Comparison of ENCODE assay signal across 7 mouse cellular contexts in the genomic region with DNA sequence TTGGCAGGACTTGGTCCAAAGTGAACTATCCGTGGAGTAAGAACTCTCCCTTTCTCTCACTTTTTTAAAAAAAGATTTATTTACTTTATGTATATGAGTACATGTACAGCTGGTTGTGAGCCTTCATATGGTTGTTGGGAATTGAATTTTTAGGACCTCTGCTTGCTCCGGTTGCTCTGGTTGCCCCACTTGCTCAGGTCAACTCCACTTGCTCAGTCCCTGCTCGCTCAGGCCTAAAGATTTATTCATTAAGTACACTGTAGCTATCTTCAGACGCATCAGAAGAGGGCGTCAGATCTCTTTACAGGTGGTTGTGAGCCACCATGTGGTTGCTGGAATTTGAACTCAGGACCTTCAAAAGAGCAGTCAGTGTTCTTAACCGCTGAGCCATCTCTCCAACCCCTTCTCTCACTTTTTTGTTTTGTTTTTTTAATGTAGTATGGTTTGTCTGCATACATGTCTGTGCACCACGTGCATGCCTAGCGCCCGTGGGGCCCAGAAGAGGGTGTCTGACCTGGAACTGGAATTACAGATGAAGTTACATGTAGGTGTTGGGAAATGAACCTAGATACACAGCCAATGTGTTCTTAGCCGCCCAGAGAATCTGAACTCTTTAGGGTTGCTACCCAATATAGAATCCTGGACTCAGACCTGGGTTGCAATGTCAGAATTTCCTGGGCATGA. TPM values are rescaled to one million over a fixed set of nuclear protein-coding genes. Genes with fewer than 3 reads are reported as not detected.
DNase-seq lines count a peak whose midpoint lies in the region; ATAC-seq lines count a peak whose summit lies in the region.
"Not testable (repeated sequence)": the region's sequence is repeated elsewhere in the genome, so short reads cannot be mapped to it uniquely, and the experiment has no call there.

No protein-coding gene starts in this region.

- not testable (repeated sequence) for H3K9me3 ChIP-seq in forebrain, embryonic 16.5 days (ENCODE audit: control insufficient read depth, low read length); hindbrain, embryonic 11.5 days (ENCODE audit: control insufficient read depth, low read length); kidney, embryonic 15.5 days (replicated peaks); liver, embryonic 12.5 days (replicated peaks); midbrain, embryonic 11.5 days (ENCODE audit: control insufficient read depth, low read length)

- peak overlapping the region; percentile 90; the same call in 1 of the 2 replicates for H3K4me3 ChIP-seq in forebrain, embryonic 16.5 days (replicated peaks; ENCODE audit: low read length)
- H3K4me3 ChIP-seq in hindbrain, embryonic 11.5 days (ENCODE audit: low read depth, low read length) = not testable (repeated sequence)
- peak overlapping the region; percentile 78 for H3K4me3 ChIP-seq in kidney, embryonic 15.5 days (replicated peaks)
- H3K4me3 ChIP-seq in liver, embryonic 12.5 days = peak overlapping the region; percentile 83
- peak overlapping the region; percentile 73; the same call in 1 of the 2 replicates for H3K4me3 ChIP-seq in midbrain, embryonic 11.5 days (ENCODE audit: low read depth, low read length)

- not testable (repeated sequence) for H3K9ac ChIP-seq in forebrain, embryonic 16.5 days (replicated peaks; ENCODE audit: low read depth, low read length); hindbrain, embryonic 11.5 days (ENCODE audit: low read depth, low read length); kidney, embryonic 15.5 days; midbrain, embryonic 11.5 days (ENCODE audit: low read length)
- peak overlapping the region; percentile 53 for H3K9ac ChIP-seq in liver, embryonic 12.5 days

- not testable (repeated sequence) for H3K27ac ChIP-seq in forebrain, embryonic 16.5 days (ENCODE audit: low read length); hindbrain, embryonic 11.5 days (ENCODE audit: low read depth, low read length); midbrain, embryonic 11.5 days (ENCODE audit: low read depth, low read length)
- H3K27ac ChIP-seq in kidney, embryonic 15.5 days = peak overlapping the region; percentile 98
- peak overlapping the region; percentile 79 for H3K27ac ChIP-seq in liver, embryonic 12.5 days

- H3K27me3 ChIP-seq in forebrain, embryonic 16.5 days (replicated peaks; ENCODE audit: control insufficient read depth, insufficient read depth, low read length); hindbrain, embryonic 11.5 days (ENCODE audit: control insufficient read depth, insufficient read depth, low read length); kidney, embryonic 15.5 days; liver, embryonic 12.5 days (replicated peaks); midbrain, embryonic 11.5 days (ENCODE audit: control insufficient read depth, insufficient read depth, low read length): not testable (repeated sequence)

- DNase-seq in cerebellum, adult 9-10 months = peak; percentile 62
- not testable (repeated sequence) for DNase-seq in hindbrain, embryonic 11.5 days (ENCODE audit: low spot score); midbrain, embryonic 11.5 days (ENCODE audit: low spot score, missing footprints)
- peak; percentile 23 to 43 for DNase-seq in right cerebral cortex, postnatal 10 days (ENCODE audit: low spot score in 2 of 2)

- peak overlapping the region; percentile 20 for H3K4me2 ChIP-seq in forebrain, embryonic 16.5 days (ENCODE audit: low read length)
- H3K4me2 ChIP-seq in hindbrain, embryonic 11.5 days (replicated peaks; ENCODE audit: low read depth, low read length) = not testable (repeated sequence)
- peak overlapping the region; percentile 69 for H3K4me2 ChIP-seq in kidney, embryonic 15.5 days
- peak overlapping the region; percentile 85 for H3K4me2 ChIP-seq in liver, embryonic 12.5 days
- 0 out of 2 replicates have a peak overlapping the region, but pooled peaks have one; percentile 20 for H3K4me2 ChIP-seq in midbrain, embryonic 11.5 days

- WGBS in forebrain, embryonic 16.5 days = 46% methylated on average over 10 of the region's 10 CpGs
- WGBS in hindbrain, embryonic 11.5 days = 52% methylated on average over 10 of the region's 10 CpGs
- 44% methylated on average over 10 of the region's 10 CpGs for WGBS in kidney, embryonic 15.5 days
- 43% methylated on average over 10 of the region's 10 CpGs for WGBS in liver, embryonic 12.5 days (ENCODE audit: insufficient replicate concordance)
- WGBS in midbrain, embryonic 11.5 days = 51% methylated on average over 10 of the region's 10 CpGs

- H3K36me3 ChIP-seq in forebrain, embryonic 16.5 days (ENCODE audit: control insufficient read depth, insufficient read depth); hindbrain, embryonic 11.5 days (ENCODE audit: control insufficient read depth, insufficient read depth, low read length); kidney, embryonic 15.5 days; midbrain, embryonic 11.5 days (ENCODE audit: control insufficient read depth, insufficient read depth, low read length): not testable (repeated sequence)
- H3K36me3 ChIP-seq in liver, embryonic 12.5 days = peaks cover 12% of the 10 kb centered on the region

- not testable (repeated sequence) for ATAC-seq in forebrain, embryonic 16.5 days; liver, embryonic 12.5 days; midbrain, embryonic 11.5 days (ENCODE audit: low FRiP score)
- ATAC-seq in hindbrain, embryonic 11.5 days (ENCODE audit: low FRiP score) = peak; percentile 9; the same call in 1 of the 2 replicates
- ATAC-seq in kidney, embryonic 15.5 days (replicated peaks; ENCODE audit: low FRiP score) = peak; percentile 30

- H3K4me1 ChIP-seq in forebrain, embryonic 16.5 days (replicated peaks; ENCODE audit: control insufficient read depth, insufficient read depth, low read length) = peaks cover 13% of the 10 kb centered on the region
- H3K4me1 ChIP-seq in hindbrain, embryonic 11.5 days (replicated peaks; ENCODE audit: control insufficient read depth, insufficient read depth, low read length); midbrain, embryonic 11.5 days (ENCODE audit: control insufficient read depth, insufficient read depth, low read length): not testable (repeated sequence)
- H3K4me1 ChIP-seq in kidney, embryonic 15.5 days = peaks cover 20% of the 10 kb centered on the region
- H3K4me1 ChIP-seq in liver, embryonic 12.5 days = peaks cover 28% of the 10 kb centered on the region

RNA-seq across cellular contexts. Expression of a gene that starts 12.8 kb away (rescaled TPM):
- 6.2 and 9.5 TPM in 2 replicates for polyA plus RNA-seq in forebrain, embryonic 16.5 days (2015; fragmentation: Nextera tagmentation; extraction: Ambion mirVana)
- 2.6 and 3.2 TPM in 2 replicates for polyA plus RNA-seq in hindbrain, embryonic 11.5 days (2014; fragmentation: Nextera tagmentation; extraction: Ambion mirVana)
- polyA plus RNA-seq in kidney, embryonic 15.5 days (2015; fragmentation: Nextera tagmentation; extraction: Ambion mirVana) = 2.4 and 3.2 TPM in 2 replicates
- 0.70 and 0.96 TPM in 2 replicates for polyA plus RNA-seq in liver, embryonic 12.5 days (2016; fragmentation: Nextera tagmentation; extraction: Ambion mirVana)
- polyA plus RNA-seq in midbrain, embryonic 11.5 days (2014; fragmentation: Nextera tagmentation; extraction: Ambion mirVana) = 1.7 and 2.1 TPM in 2 replicates

RNA-seq across cellular contexts. Expression of a gene that starts 14.4 kb away (rescaled TPM):
- polyA plus RNA-seq in forebrain, embryonic 16.5 days (2015; fragmentation: Nextera tagmentation; extraction: Ambion mirVana) = 37.9 and 54.0 TPM in 2 replicates
- polyA plus RNA-seq in hindbrain, embryonic 11.5 days (2014; fragmentation: Nextera tagmentation; extraction: Ambion mirVana) = 17.5 and 19.9 TPM in 2 replicates
- 29.9 and 36.7 TPM in 2 replicates for polyA plus RNA-seq in kidney, embryonic 15.5 days (2015; fragmentation: Nextera tagmentation; extraction: Ambion mirVana)
- 19.2 and 20.7 TPM in 2 replicates for polyA plus RNA-seq in liver, embryonic 12.5 days (2016; fragmentation: Nextera tagmentation; extraction: Ambion mirVana)
- polyA plus RNA-seq in midbrain, embryonic 11.5 days (2014; fragmentation: Nextera tagmentation; extraction: Ambion mirVana) = 10.2 and 14.7 TPM in 2 replicates

RNA-seq across cellular contexts. Expression of a gene that starts 14.5 kb away (rescaled TPM):
- polyA plus RNA-seq in forebrain, embryonic 16.5 days (2015; fragmentation: Nextera tagmentation; extraction: Ambion mirVana) = 50.5 and 54.0 TPM in 2 replicates
- 60.1 and 64.6 TPM in 2 replicates for polyA plus RNA-seq in hindbrain, embryonic 11.5 days (2014; fragmentation: Nextera tagmentation; extraction: Ambion mirVana)
- 49.9 and 53.3 TPM in 2 replicates for polyA plus RNA-seq in kidney, embryonic 15.5 days (2015; fragmentation: Nextera tagmentation; extraction: Ambion mirVana)
- 99.5 and 101 TPM in 2 replicates for polyA plus RNA-seq in liver, embryonic 12.5 days (2016; fragmentation: Nextera tagmentation; extraction: Ambion mirVana)
- 60.6 and 67.6 TPM in 2 replicates for polyA plus RNA-seq in midbrain, embryonic 11.5 days (2014; fragmentation: Nextera tagmentation; extraction: Ambion mirVana)

RNA-seq across cellular contexts. Expression of a gene that starts 18.0 kb away (rescaled TPM):
- polyA plus RNA-seq in forebrain, embryonic 16.5 days (2015; fragmentation: Nextera tagmentation; extraction: Ambion mirVana) = 0.39 and 0.92 TPM in 2 replicates
- polyA plus RNA-seq in hindbrain, embryonic 11.5 days (2014; fragmentation: Nextera tagmentation; extraction: Ambion mirVana) = 0.86 and 1.8 TPM in 2 replicates
- 0.39 and 0.58 TPM in 2 replicates for polyA plus RNA-seq in kidney, embryonic 15.5 days (2015; fragmentation: Nextera tagmentation; extraction: Ambion mirVana)
- 0.18 TPM in 1 of 2 replicates, not detected in the other for polyA plus RNA-seq in liver, embryonic 12.5 days (2016; fragmentation: Nextera tagmentation; extraction: Ambion mirVana)
- 0.32 TPM in 1 of 2 replicates, not detected in the other for polyA plus RNA-seq in midbrain, embryonic 11.5 days (2014; fragmentation: Nextera tagmentation; extraction: Ambion mirVana)

RNA-seq across cellular contexts. Expression of a gene that starts 23.2 kb away (rescaled TPM):
- 38.9 and 42.4 TPM in 2 replicates for polyA plus RNA-seq in forebrain, embryonic 16.5 days (2015; fragmentation: Nextera tagmentation; extraction: Ambion mirVana)
- polyA plus RNA-seq in hindbrain, embryonic 11.5 days (2014; fragmentation: Nextera tagmentation; extraction: Ambion mirVana) = 27.8 and 37.7 TPM in 2 replicates
- polyA plus RNA-seq in kidney, embryonic 15.5 days (2015; fragmentation: Nextera tagmentation; extraction: Ambion mirVana) = 29.0 and 36.1 TPM in 2 replicates
- 17.2 and 19.4 TPM in 2 replicates for polyA plus RNA-seq in liver, embryonic 12.5 days (2016; fragmentation: Nextera tagmentation; extraction: Ambion mirVana)
- polyA plus RNA-seq in midbrain, embryonic 11.5 days (2014; fragmentation: Nextera tagmentation; extraction: Ambion mirVana) = 28.9 and 30.3 TPM in 2 replicates
